Mouse (Mus musculus): ENCODE data around the gene Enpp1. TPM values are rescaled to one million over a fixed set of nuclear protein-coding genes. Genes with fewer than 3 reads are reported as not detected.

Enpp1 gene
- polyA plus RNA-seq, 1 experiment from 2014 or later = 1.9 TPM

DNA sequence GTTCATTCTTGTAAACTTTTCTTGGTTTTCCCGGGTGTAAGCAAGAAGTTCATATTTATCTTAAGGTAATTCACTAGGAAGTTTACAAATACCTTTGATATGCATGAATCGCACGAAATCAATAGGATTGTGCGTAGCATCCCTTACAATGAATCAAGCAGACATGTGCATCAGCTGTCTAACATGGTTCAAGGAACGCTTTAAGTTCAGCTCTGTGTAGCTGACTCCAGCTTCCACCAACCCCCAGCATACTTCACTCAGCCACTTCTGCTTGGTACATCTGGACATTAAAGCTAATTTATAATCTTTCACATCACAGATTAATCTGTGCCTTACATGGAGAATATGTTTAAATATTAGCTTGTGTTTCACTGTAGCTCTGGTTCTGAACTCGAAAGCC is 113.3 kb downstream of the Enpp1 start:
- Histone ChIP-seq H3K9ac (ENCODE audit: low read length) (no peak overlapping the region), H3K4me1 (ENCODE audit: control insufficient read depth, insufficient read depth, low read length) (0 out of 2 replicates have a peak, but pooled peaks cover 4% of the 10 kb centered on the region), H3K4me3 (ENCODE audit: low read depth, low read length) (no peak overlapping the region), H3K9me3 (replicated peaks; ENCODE audit: control insufficient read depth, low read length) (no peaks in the 10 kb centered on the region), H3K36me3 (ENCODE audit: control insufficient read depth, insufficient read depth, low read length) (no peaks in the 10 kb centered on the region), H3K4me2 (ENCODE audit: low read length) (no peak overlapping the region), H3K27ac (ENCODE audit: low read depth, low read length) (no peak overlapping the region), H3K27me3 (replicated peaks; ENCODE audit: control insufficient read depth, insufficient read depth, low read length) (0 out of 2 replicates have a peak, but pooled peaks cover 2% of the 10 kb centered on the region)
- WGBS = 91% methylated on average over 6 of the region's 6 CpGs
- ATAC-seq (no peak), DNase-seq (ENCODE audit: low spot score) (no peak)

DNA sequence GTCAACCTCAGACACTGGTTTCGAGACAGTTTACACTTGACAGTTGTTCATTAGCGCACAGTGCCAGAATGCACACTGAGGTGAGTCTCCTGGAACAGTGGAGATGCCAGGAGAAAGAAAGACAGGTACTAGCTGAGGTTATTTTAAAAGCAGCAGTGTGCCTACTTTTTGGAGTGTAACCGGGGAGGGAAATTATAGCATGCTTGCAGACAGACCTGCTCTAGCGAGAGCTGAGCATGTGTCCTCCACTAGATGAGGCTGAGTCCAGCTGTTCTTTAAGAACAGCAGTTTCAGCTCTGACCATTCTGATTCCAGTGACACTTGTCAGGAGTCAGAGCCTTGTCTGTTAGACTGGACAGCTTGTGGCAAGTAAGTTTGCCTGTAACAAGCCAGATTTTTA is 114.2 kb downstream of the Enpp1 start:
- no peak overlapping the region for H3K4me3 ChIP-seq (ENCODE audit: low read depth, low read length)
- ATAC-seq (no peak), DNase-seq (ENCODE audit: low spot score) (no peak)
- H3K4me1 ChIP-seq (ENCODE audit: control insufficient read depth, insufficient read depth, low read length) = 0 out of 2 replicates have a peak, but pooled peaks cover 4% of the 10 kb centered on the region
- 85% methylated on average over 4 of the region's 4 CpGs for WGBS
- no peaks in the 10 kb centered on the region for H3K9me3 ChIP-seq (replicated peaks; ENCODE audit: control insufficient read depth, low read length)
- H3K4me2 ChIP-seq (ENCODE audit: low read length) = no peak overlapping the region
- no peak overlapping the region for H3K27ac ChIP-seq (ENCODE audit: low read depth, low read length)
- 0 out of 2 replicates have a peak, but pooled peaks cover 2% of the 10 kb centered on the region for H3K27me3 ChIP-seq (replicated peaks; ENCODE audit: control insufficient read depth, insufficient read depth, low read length)
- H3K9ac ChIP-seq (ENCODE audit: low read length) = no peak overlapping the region
- no peaks in the 10 kb centered on the region for H3K36me3 ChIP-seq (ENCODE audit: control insufficient read depth, insufficient read depth, low read length)

DNA sequence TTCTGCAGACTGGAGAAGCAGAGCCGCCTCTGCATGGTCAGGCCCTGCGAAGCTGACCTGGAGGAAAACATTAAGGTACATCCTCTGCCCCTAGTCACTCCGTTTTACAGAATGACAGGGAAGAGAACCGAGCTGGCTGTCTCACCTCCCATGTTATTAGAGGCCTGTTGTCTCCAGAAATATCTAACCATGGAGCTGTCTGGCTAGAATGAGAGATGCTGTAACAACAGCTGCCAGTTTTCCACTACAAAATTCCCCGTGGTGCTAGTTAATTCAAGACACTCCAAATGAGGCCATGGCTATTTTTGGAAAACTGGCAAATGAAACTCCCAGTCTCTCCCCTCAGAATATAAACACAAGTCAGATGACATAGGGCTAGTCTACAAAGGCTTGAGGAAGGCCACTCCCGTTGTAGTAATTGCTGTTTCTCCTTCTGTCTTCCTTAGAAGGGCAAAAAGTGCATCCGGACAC is 115.1 kb downstream of the Enpp1 start:
- H3K4me2 ChIP-seq (ENCODE audit: low read length) = peak overlapping the region; percentile 70
- 0 out of 2 replicates have a peak overlapping the region, but pooled peaks have one; percentile 45 for H3K4me3 ChIP-seq (ENCODE audit: low read depth, low read length)
- H3K27me3 ChIP-seq (replicated peaks; ENCODE audit: control insufficient read depth, insufficient read depth, low read length) = 0 out of 2 replicates have a peak, but pooled peaks cover 2% of the 10 kb centered on the region
- DNase-seq (ENCODE audit: low spot score) (peak; percentile 35), ATAC-seq (no peak)
- WGBS = 64% methylated on average over 7 of the region's 7 CpGs
- H3K27ac ChIP-seq (ENCODE audit: low read depth, low read length) = no peak overlapping the region
- H3K9me3 ChIP-seq (replicated peaks; ENCODE audit: control insufficient read depth, low read length) = no peaks in the 10 kb centered on the region
- 0 out of 2 replicates have a peak, but pooled peaks cover 4% of the 10 kb centered on the region for H3K4me1 ChIP-seq (ENCODE audit: control insufficient read depth, insufficient read depth, low read length)
- no peaks in the 10 kb centered on the region for H3K36me3 ChIP-seq (ENCODE audit: control insufficient read depth, insufficient read depth, low read length)
- no peak overlapping the region for H3K9ac ChIP-seq (ENCODE audit: low read length)

DNA sequence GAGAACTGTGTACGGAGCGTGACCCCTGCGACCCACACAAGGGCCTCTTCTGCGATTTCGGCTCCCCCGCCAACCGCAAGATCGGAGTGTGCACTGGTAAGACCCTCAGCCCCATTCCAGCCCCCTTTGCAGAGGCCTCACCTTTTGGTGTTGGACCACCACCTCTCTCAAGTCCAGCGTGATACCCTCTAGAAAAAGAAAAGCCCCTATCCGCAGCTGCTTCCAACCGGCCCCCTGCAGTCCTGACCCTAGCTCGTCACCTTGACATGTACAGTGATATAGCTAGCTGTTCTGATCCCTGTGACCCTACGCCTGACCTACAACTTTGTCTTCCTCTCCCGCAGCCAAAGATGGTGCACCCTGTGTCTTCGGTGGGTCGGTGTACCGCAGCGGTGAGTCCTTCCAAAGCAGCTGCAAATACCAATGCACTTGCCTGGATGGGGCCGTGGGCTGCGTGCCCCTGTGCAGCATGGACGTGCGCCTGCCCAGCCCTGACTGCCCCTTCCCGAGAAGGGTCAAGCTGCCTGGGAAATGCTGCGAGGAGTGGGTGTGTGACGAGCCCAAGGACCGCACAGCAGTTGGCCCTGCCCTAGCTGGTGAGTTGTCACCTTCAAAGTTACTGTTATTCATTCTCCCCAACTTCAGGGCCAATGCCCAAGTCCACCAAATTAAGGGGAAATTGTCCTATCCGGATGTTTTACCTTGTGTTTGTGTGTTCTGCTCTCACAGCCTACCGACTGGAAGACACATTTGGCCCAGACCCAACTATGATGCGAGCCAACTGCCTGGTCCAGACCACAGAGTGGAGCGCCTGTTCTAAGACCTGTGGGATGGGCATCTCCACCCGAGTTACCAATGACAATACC is 115.7 kb downstream of the Enpp1 start:
- Histone ChIP-seq H3K9me3 (replicated peaks; ENCODE audit: control insufficient read depth, low read length) (no peaks in the 10 kb centered on the region), H3K4me2 (ENCODE audit: low read length) (peak overlapping the region; percentile 70), H3K36me3 (ENCODE audit: control insufficient read depth, insufficient read depth, low read length) (no peaks in the 10 kb centered on the region), H3K27me3 (replicated peaks; ENCODE audit: control insufficient read depth, insufficient read depth, low read length) (0 out of 2 replicates have a peak, but pooled peaks cover 2% of the 10 kb centered on the region), H3K27ac (ENCODE audit: low read depth, low read length) (peak overlapping the region; percentile 2; the same call in 1 of the 2 replicates), H3K9ac (ENCODE audit: low read length) (peak overlapping the region; percentile 68), H3K4me3 (ENCODE audit: low read depth, low read length) (peak overlapping the region; percentile 45), H3K4me1 (ENCODE audit: control insufficient read depth, insufficient read depth, low read length) (0 out of 2 replicates have a peak, but pooled peaks cover 4% of the 10 kb centered on the region)
- WGBS = 15% methylated on average over 31 of the region's 31 CpGs
- peak; percentile 37 for DNase-seq (ENCODE audit: low spot score)
- 0 out of 2 replicates have a peak, but pooled peaks have one; percentile 16 for ATAC-seq

GRCm38 (mm10) chr10:24595250-24596002 is 116.5 kb downstream of the Enpp1 start, which contains the start of gene Ccn2:
Gene Ccn2 (plus strand): TSS chr10:24595442.
- DNase-seq (ENCODE audit: low spot score) = peak; percentile 66
- Histone ChIP-seq H3K27ac (ENCODE audit: low read depth, low read length) (peak within 1 kb of the TSS; percentile 2; the same call in 1 of the 2 replicates), H3K27me3 (replicated peaks; ENCODE audit: control insufficient read depth, insufficient read depth, low read length) (0 out of 2 replicates have a peak, but pooled peaks cover 2% of the 10 kb centered on the region), H3K36me3 (ENCODE audit: control insufficient read depth, insufficient read depth, low read length) (no peaks in the 10 kb centered on the region), H3K4me1 (ENCODE audit: control insufficient read depth, insufficient read depth, low read length) (0 out of 2 replicates have a peak, but pooled peaks cover 4% of the 10 kb centered on the region), H3K4me3 (ENCODE audit: low read depth, low read length) (peak within 1 kb of the TSS; percentile 45), H3K9me3 (replicated peaks; ENCODE audit: control insufficient read depth, low read length) (no peaks in the 10 kb centered on the region), H3K9ac (ENCODE audit: low read length) (peak within 1 kb of the TSS; percentile 68), H3K4me2 (ENCODE audit: low read length) (peak within 1 kb of the TSS; percentile 70)
- peak; percentile 87 for ATAC-seq
- WGBS = under 1% methylated on average over 53 of the region's 53 CpGs

DNA sequence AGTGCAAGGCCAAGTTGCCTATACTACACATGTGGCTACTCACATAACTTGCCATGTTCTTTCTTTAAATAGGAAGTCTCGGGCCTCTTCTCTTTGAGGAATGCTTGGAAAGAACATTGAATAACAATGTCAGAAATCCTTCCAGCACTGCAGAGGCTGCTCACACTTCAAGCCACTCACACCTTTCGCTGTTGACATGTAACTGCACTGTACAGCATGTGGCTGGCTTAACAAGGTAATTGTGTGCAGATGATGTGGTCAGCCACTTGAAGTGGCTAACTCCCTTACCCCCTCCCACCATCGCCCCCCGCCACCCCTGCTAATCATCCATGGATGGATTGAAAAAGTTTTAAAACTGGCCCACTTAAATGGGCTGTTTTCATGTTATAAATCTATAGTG is 118.4 kb downstream of the Enpp1 start:
- Histone ChIP-seq H3K27me3 (replicated peaks; ENCODE audit: control insufficient read depth, insufficient read depth, low read length) (0 out of 2 replicates have a peak, but pooled peaks cover 2% of the 10 kb centered on the region), H3K36me3 (ENCODE audit: control insufficient read depth, insufficient read depth, low read length) (no peaks in the 10 kb centered on the region), H3K9me3 (replicated peaks; ENCODE audit: control insufficient read depth, low read length) (no peaks in the 10 kb centered on the region), H3K4me2 (ENCODE audit: low read length) (no peak overlapping the region), H3K27ac (ENCODE audit: low read depth, low read length) (no peak overlapping the region), H3K4me3 (ENCODE audit: low read depth, low read length) (no peak overlapping the region), H3K9ac (ENCODE audit: low read length) (no peak overlapping the region), H3K4me1 (ENCODE audit: control insufficient read depth, insufficient read depth, low read length) (0 out of 2 replicates have a peak, but pooled peaks cover 4% of the 10 kb centered on the region)
- DNase-seq (ENCODE audit: low spot score) (no peak), ATAC-seq (no peak)
- 84% methylated on average over 4 of the region's 4 CpGs for WGBS

DNA sequence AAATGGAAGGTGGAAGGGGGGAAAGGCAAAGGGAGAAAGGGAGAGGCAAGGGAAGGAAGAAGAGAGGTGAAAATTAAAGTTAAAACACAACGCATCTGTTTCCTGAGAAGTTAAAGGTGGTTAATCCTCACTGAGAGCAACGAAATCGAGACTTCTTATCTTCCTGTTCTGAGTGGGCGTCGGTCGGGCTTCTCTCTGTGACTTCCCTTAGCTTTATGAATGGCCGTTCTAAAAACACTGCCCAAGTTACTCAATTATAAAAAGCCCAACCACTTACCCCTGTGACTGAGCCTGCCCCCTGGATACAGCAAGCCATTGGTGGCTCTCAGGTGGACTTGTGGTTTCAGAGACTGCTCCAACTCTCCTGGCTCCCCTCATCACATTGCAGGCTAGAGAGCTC is 119.0 kb downstream of the Enpp1 start:
- no peaks in the 10 kb centered on the region for H3K9me3 ChIP-seq (replicated peaks; ENCODE audit: control insufficient read depth, low read length)
- 81% methylated on average over 7 of the region's 7 CpGs for WGBS
- H3K27me3 ChIP-seq (replicated peaks; ENCODE audit: control insufficient read depth, insufficient read depth, low read length) = 0 out of 2 replicates have a peak, but pooled peaks cover 2% of the 10 kb centered on the region
- H3K4me3 ChIP-seq (ENCODE audit: low read depth, low read length) = no peak overlapping the region
- H3K9ac ChIP-seq (ENCODE audit: low read length) = no peak overlapping the region
- 0 out of 2 replicates have a peak, but pooled peaks cover 4% of the 10 kb centered on the region for H3K4me1 ChIP-seq (ENCODE audit: control insufficient read depth, insufficient read depth, low read length)
- no peak overlapping the region for H3K4me2 ChIP-seq (ENCODE audit: low read length)
- H3K36me3 ChIP-seq (ENCODE audit: control insufficient read depth, insufficient read depth, low read length) = no peaks in the 10 kb centered on the region
- DNase-seq (ENCODE audit: low spot score) (no peak), ATAC-seq (no peak)
- H3K27ac ChIP-seq (ENCODE audit: low read depth, low read length) = no peak overlapping the region

DNA sequence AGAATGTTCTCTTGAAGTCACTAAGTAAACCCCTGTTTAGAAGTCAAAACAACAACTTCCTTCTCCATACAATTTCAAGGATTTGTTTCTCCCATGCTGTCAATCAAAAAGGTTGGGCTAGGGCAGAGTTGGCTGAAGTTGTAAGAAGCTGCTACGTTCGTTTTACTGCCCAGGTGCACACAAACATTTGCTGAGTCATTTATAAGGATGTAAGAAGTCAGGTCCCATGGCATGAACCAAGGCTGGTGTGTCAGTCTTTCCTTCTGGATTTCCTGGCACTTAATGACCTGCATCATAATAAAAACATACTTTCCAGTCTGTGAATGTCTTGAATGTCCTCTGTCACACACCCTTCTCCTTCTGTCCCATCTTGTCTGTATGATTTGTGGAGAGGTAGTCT is 119.6 kb downstream of the Enpp1 start:
- Histone ChIP-seq H3K36me3 (ENCODE audit: control insufficient read depth, insufficient read depth, low read length) (no peaks in the 10 kb centered on the region), H3K9me3 (replicated peaks; ENCODE audit: control insufficient read depth, low read length) (no peaks in the 10 kb centered on the region), H3K27me3 (replicated peaks; ENCODE audit: control insufficient read depth, insufficient read depth, low read length) (0 out of 2 replicates have a peak, but pooled peaks cover 2% of the 10 kb centered on the region), H3K9ac (ENCODE audit: low read length) (no peak overlapping the region), H3K4me1 (ENCODE audit: control insufficient read depth, insufficient read depth, low read length) (0 out of 2 replicates have a peak, but pooled peaks cover 4% of the 10 kb centered on the region), H3K27ac (ENCODE audit: low read depth, low read length) (no peak overlapping the region), H3K4me3 (ENCODE audit: low read depth, low read length) (no peak overlapping the region), H3K4me2 (ENCODE audit: low read length) (no peak overlapping the region)
- 75% methylated on average over 2 of the region's 2 CpGs for WGBS
- no peak for ATAC-seq
- DNase-seq (ENCODE audit: low spot score) = no peak

Measured in forebrain, embryonic 14.5 days (tissue).